Mouse (Mus musculus) cerebellum, postnatal 4 days (tissue): ENCODE measurements at regions not wholly inside any gene's neighbourhood (a gene's known extent, or its start where the extent isn't known, plus 50 kb on each side); places are given as distances from the start of the nearest gene placed in this dataset.

ENCODE experiments used
- DNase-seq, 2 experiments: peaks; one replicate each; pipeline ENCODE4 v3.0.0; 2022; ENCODE audit warnings: low spot score in 2 of 2, mixed read lengths in 1 of 2

DNA sequence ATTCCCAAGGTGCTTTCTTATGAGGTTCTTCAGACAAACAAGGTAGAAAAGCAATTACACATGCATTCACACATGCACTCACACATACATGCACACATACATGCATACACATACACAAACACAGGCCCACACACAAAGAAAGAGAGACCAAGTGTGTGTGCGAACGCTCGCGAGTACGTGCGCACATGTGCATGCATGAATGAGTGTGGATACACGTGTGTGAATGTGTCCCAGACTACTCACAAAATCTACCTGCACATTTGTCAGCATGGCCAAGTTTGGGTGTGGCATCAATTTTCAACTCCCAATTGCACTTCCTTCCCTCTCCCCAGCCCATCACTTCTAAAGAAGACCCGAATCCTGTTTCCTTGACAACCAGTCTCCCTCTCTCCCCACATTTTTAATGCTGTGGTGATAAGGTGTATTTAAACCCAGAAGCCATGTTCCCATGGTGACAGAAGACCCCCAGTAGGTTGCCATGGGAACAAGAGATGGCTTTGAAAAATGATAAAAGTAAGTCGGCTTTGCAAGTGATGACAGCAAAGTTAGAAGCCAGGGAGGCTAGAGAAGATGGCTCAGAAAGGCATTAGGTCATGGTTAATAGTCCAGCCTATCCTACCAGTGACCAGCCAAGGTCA is 206.3 kb downstream of the Rpl10-ps3 start:
- no peak for DNase-seq

DNA sequence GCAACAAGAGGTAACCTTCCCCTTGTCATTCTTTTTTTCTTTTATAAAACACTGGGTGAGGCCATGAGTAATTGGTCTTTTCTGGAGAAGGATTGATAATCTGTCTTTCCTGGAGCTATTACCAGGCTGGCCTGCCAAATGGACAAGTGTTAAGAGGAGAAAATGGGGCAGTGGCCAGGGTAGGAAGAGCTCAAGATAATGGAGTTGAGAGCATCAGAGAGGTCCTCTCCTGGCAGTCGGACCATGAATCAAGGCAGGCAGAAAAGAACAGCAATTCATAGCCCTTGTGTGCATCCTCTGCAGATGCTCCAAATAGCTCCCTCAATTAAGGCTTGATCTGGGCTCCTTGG is 208.2 kb downstream of the Rpl10-ps3 start:
- no peak for DNase-seq

DNA sequence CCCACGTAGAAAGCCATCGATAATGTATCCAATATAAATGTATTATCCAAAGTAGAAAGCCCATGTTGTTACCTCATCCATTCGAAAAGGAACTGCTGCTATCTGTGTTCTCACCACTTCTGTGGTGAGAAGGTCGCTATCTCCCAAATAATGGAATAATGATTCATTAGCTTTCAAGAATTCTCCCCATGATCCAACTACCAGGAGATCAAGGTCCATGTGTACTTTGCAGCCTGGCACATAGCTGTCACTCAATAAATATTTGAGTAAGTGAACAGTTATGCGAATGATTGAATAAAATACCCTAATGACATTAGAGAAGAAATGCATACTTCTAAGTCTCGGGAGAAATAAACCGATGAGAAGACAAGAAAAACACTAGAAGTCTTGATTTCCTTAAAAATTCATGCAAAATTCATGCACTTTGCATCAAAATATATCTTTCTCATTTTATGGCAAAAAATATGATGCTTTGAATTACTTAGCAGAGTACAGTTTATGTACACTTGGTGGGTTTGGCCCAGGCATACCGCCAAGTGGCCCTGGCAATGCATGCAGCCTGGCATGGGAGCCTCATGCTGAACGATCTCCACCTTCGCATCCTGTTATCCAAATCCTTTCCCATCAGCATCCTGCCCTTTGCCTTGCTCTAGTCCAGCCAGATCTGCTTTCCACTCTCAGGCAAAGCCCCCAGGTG is 208.7 kb downstream of the Rpl10-ps3 start:
- DNase-seq: peak in 1 of 2 experiments; percentile 53

DNA sequence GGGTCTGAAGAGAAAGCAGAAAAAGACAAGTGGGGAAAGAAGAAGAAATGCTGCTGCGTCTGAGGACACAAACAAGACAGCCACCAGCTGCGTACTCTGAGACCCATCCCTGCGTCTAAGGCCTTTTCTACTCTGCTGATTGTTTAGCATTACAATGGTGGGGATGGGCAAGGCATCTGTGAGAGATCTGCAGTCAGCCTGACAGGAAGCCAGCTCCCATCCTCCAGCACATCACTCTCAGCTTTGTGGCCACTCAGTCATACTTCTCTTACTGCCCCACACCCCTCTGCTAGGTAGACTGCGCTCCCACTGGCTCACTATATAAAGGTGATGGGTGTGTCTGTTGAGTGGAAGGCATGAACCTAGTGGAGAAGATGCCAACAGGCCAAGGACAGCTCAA is 220.5 kb downstream of the Rpl10-ps3 start:
- DNase-seq: no peak

DNA sequence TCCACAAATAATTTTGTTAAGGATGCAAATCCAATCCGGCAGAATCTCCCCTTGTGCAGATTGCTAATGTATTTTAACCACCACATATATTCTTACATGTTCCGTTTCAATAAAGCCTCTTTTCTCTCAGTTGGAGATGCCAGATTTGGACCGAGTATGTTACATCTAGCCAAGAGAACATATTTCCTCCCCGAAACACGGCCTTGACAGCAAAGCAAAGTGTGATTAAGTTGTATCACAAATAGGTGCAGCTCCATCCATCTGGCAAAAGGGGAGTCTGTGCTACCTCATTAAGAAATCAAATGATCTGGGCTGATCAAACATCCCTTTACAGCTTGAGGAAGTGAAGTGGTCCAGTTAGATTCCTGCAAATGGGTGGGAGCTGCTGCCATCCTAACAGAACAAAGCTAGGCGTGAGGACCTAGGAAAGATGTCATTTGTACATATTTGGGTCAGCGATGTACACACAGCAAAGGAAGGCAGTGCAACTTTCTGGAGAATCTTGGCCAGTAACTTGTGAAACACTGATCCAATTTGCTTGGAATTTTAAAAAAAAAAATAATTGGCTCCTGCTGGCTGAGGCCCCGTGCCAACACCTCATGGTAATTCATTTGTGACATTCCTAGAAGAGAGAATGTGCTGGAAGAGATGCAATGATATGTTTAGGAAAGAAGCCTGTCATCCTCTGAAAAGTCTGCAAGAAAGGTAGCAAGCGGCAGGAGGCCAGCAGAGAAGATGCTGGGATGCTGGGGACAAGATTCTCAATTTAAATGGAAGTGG is 223.8 kb downstream of the Rpl10-ps3 start:
- no peak for DNase-seq

DNA sequence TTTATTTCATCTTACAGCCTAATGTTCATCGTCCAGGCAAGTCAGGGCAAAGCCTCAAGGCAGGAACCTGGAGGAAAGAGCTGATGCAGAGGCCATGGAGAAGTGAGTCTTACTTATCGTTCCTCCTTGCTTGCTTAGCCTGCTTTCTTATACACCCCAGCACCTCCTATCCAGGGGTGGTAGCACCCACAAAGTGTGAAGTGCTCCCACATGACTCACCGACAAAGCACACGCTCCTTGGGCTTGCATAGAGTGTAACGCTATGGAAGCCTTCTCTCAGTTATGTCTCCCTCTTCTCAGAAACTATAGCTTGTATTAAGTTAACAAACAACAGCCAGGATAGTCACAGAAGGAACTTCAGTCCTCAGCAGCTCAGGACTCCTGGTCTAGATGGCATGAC is 225.4 kb downstream of the Rpl10-ps3 start:
- no peak for DNase-seq

DNA sequence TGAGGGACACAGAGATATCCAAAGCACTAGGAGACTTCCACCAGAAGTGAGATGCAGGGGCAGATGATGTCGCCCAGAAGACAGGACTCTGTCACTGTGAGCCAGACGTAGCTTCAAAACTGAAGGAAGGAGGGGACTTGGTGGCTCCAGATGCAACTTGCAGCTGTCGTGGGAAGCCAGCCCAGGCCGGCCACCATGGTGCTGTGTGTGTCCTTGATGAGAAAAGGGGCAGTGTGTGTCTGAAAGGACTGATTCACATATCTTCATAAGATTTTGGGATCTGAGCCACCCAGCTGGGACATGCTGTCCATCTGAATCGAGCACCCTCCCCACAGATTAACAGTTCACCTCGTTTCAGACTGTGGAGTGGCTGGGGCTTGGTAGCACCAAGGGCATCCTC is 226.2 kb downstream of the Rpl10-ps3 start:
- DNase-seq: no peak

DNA sequence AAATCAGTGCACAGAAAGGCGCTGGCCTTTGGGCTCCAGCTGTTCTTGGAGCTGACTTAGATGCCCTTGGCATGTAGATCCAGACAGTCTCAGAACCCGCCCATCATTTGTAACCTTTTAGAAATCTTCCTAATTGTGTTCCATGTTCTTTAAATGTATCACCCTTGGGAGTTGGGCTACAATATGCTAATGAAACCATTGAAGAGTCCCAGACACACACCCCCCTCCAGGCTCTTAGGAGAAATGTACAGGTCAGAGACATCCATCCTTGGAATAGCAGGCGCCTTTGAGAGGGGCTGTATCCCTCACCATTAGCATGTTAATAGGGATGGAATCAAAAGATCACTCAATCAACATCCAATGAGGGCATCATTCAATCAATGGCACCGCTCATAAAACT is 238.2 kb downstream of the Rpl10-ps3 start:
- no peak for DNase-seq

DNA sequence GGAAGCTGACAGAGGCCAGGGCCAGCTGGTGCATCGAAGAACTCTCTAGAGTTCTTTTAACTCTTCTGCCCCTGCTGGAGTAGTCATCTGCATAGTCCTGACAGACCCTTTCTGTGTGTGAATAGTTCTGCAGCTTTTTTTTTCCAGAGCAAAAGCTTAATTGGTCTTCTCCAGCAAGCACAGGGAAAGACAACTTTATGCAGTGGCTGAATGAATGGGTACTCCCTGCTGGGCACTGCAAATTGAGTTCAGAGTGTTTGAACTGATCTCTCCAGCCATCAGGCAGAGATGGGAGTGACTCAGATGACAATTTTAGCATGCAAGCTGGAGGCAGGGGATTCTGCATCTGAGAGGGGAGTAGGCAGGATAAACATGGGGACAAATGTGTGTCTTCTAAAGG is 242.0 kb downstream of the Rpl10-ps3 start:
- DNase-seq: no peak

DNA sequence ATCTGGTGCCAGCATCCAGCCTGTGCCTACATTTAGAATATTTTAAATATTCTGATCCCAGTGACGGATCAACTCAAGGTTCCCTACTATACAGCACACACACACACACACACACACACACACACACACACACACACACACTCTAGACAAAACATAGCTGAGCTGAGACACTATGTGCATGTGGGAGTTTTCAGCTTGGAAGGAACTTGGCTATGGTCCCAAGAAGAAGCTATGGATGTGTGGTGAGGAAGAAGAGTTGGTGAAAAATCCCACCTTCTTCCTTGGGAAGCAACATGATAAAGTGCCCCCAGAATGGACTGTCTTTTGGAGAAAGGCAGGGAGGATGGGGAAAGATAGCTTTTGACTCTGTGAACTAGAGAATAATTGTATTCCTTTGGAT is 243.7 kb downstream of the Rpl10-ps3 start:
- DNase-seq: no peak

DNA sequence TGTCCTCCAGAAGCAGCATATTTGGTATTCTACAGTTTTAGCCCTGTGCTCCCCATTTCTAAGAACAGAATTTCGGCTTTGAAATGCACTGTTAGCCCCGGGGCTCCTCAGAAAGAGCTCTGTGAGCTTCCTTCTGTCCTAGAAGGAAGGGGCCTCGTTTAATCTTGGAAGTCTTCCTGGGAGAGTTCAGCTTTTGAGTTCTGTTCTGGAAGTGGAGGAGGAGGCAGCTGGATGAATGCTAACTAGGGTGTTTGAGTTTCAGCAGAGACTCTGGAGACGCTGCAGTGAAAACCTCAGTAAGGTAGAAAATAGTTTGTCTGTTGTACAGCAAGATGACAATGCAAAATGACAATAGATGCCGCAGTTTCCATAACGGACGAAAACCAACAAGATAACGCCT is 253.8 kb downstream of the Rpl10-ps3 start:
- DNase-seq: no peak

DNA sequence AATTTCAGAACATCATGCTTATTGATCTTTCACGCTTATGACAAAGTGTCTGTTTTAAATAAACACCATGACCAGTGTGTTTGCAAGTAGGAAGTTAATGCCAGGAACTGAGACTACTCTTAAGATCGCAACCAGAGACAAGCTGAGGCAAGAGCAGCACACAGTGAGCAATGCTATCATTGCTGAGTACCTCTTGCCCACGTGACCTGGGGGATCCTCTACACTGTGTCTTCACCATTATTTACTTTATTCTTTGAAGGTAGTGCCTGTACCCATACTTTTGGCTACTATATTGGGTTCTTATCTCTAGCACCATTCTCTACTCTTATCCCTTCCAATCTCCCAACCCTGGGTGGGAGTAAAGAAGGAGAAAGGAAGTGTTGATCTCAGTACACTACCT is 254.9 kb downstream of the Rpl10-ps3 start:
- no peak for DNase-seq

DNA sequence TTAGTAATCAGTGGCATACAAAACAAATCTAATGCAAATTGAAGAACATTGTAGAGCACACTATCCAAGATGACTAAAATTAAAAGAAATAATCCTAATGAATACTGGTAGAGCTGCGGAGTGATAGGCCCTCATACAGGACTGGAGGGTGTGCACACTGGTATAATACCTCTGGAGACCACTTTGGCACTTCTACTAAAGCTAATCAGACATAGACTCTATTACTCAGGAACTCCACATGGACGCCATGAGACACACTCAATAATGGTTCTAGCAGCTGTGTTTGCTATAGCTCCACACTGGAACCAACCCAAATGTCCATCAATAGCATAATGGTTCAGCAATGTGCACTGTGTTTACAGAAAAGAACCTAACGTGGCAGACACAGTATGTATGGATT is 264.6 kb downstream of the Rpl10-ps3 start:
- no peak for DNase-seq

DNA sequence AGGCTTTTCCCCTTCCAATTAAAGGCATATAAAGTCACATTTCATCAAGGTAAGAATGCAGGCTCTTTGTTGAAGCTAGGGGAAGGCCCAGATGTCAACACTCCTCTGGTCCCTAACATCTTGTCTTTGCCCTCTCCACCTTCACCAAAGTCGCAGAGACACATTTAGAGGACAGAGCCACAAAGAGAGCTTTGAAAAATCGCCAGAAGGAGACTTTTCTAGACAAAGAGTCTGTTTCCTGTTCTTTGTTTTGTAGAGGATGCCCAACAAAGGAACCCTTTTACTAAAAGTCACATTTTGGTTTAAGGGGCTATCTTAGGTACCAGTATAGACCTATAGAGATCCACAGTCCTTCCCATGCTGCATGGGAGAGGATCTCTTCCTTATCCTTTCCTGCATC is 269.9 kb upstream of the Ncam1 start:
- no peak for DNase-seq

DNA sequence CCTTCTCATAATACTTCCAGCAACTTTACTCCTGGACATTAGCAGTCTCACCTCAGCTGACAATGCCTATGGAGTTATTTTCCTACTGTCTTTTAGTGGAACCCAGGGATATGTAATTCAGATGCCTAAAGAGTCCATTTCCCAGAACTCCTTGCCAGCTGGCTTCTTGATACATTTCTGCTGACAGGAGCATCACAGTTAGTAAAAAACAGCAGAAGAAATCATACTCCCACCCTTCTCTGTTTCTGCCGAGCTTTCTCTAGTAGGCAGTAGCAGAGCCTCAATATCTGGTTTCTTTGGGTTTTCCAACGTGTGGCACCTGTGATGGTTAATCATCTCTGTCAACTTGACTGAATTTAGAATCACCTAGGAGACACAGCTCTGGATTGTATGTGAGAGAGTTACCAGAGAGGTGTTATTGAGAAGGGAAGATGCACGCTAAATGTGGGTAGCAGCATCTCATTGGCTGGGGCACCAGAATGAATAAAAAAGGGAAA is 269.1 kb upstream of the Ncam1 start:
- DNase-seq: no peak

DNA sequence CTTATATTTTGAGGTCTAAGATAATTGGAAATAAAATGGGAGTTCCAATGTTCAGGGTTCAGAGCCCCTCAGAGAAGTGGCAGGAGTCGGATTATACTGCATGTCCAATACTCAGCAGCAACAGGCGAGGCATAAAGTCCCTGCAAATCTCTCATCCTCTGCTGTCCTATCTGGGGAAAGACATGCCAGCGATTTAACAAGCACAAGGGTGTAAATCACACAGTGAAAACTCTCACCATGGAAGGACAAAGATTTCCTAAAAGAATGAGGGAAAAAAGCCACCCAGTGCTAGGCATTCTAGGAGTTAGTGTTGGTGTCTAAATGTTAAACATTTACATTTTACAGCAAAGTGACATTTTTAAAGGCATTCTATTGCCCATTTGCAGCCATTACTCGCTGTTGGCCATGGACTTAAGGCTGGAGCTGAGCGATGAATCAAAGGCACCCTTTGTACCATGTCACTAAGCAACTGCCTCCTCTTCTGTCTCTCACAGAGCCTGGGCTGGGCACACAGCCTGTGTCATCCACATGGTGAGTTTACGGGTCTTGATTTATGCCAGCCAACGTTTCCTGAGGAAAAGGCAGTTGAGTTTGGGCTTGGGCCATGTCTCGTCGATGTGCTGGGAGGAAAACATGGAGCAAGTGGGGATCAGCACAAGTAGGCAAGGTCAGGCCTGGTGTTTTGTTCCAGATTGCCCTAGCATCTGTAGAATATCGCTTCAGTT is 265.9 kb upstream of the Ncam1 start:
- peak; percentile 39 to 49 for DNase-seq

DNA sequence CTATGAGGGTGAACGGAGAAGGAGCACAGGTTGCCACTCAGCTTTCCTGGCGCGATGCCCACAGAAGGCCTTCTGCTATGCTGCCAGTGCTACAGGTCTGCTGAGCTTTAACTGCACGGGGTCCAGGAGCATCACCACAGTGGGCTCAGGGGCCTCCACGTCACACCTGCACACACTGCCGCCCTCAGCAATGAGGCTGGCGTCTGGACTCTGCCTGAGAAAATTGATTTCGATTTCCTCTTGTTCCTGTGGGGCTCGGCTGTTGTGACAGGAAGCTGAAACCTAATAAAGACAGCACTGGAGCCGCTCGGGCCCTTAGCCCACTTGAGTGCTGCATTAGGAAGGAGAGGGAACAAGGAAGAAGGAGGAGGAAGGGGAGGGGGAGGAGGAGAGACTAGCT is 239.5 kb upstream of the Ncam1 start:
- no peak for DNase-seq

DNA sequence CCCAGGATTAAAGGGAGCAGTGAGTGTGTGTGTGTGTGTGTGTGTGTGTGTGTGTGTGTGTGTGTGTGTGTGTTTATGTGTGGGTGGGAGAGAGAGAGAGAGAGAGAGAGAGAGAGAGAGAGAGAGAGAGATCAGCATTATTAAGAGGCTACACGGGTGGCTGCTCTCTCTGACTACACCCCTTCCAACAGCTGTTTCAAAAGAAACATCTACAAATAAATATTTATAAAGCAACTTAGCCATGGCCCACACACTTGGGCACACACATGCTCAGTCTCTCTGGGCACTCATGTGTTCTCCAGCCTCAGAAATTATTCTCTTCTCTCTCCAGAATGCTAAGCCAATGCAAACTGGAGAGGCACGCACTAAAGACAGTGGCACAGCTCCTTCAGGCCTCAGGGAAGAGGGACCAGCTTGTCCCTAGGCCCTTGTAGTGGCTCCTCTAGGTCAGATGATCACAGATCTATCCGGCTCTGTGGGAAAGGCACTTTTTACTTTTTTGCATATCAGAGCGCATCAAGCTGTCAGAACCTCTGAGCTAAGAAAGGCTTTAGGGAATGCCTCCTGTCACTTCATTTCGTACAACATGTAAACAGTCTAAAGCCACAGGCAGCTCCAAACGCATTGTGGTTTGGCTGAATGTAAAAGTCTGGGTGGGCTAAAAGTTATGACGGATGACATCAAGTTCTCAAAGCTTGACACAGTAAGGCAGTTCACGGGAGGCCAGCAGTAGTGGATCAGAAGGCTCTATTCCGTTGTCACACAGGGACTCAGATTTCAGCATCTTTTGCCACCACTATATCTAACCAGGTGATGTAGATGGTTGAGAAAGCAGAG is 233.8 kb upstream of the Ncam1 start:
- DNase-seq: no peak

DNA sequence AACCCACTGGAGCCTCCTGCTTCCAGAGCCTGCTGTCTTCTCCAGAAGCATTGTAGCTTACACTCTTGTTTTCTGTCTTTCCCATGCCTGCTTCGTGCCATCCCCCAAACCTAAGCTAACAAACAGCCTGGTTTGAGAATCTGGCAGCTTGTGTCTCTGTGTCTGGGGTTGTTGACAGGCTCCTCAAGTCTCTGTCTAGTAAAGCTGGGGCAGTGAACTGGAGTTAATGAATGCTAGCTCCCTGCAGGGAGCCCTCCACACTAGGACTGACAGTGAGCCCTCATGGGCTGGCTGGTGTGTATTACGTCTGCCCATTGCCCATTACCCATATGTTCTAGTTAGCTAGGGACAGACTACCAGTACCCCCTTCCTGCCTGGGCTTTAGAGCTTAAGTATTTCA is 232.6 kb upstream of the Ncam1 start:
- no peak for DNase-seq

DNA sequence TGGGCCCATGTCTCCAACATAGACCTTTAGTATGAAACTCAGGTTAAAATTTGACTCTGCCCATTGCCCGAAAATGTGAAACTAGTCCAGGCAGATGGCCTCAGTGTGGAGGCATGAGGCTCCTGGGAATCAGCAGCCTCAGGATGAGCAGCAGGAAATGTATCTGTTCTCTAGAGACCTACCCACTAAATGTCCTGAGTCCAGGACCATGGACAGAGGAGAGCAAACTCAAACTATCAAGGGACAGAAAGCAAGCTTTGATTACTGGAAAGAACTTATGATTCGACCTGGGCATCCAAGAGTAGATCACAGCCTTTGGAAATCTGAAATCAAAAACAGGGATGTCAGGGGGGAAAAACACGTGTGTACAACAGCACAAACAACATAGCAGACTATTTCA is 230.3 kb upstream of the Ncam1 start:
- no peak for DNase-seq

DNA sequence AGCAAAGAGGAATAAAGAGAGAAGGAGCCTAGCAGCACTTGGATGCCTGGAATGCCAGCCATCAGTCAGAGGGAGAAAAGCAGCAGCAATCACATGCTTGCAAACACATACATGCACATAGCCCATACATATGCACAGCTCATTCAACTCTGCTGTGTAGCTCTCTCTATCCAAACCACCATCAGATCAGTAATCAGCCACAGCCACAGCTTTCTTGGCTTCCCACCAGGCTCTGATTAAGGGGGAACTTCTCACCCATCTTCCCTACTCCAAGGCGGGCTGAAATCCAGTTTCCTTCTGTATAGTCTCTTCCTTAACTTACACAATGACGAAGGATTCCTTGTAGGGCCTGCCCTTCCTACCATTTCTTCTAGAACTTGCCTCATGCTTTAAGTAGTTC is 229.8 kb upstream of the Ncam1 start:
- no peak for DNase-seq
